Mouse (Mus musculus) layer of hippocampus, adult 2 months (tissue): ENCODE measurements around the gene Gm11084. TPM values are rescaled to one million over a fixed set of nuclear protein-coding genes. Genes with fewer than 3 reads are reported as not detected.

Source experiments
- DNase-seq, 2 experiments: peaks; one replicate each; pipeline ENCODE4 v3.0.0; 2022; ENCODE audit warnings: low spot score in 2 of 2
- H3K27ac ChIP-seq: fragments of 200-600 bp; 2 replicates; pipeline ENCODE4 v1.8.1; 2022
- H3K4me3 ChIP-seq: fragments of 200-600 bp; 2 replicates; pipeline ENCODE4 v1.8.1; 2022; ENCODE audit warnings: mild to moderate bottlenecking
- CTCF ChIP-seq: fragments of 200-600 bp; conservative IDR thresholded peaks from 2 replicates; pipeline ENCODE4 v1.8.1; 2022; ENCODE audit warnings: antibody characterized with exemption, mild to moderate bottlenecking, moderate library complexity
- microRNA-seq, 2 experiments: library from miRNA; unstranded; fragments of <30 nt; microRNA quantifications; one replicate each; pipeline ENCODE4 v1.2.0; 2021
- total RNA-seq, 2 experiments: library from RNA; stranded (reverse); gene quantifications; 2 replicates each; pipeline ENCODE4 v1.2.3; 2021

Gm11084 gene
- total RNA-seq, 2 experiments from 2014 or later = not detected

DNA sequence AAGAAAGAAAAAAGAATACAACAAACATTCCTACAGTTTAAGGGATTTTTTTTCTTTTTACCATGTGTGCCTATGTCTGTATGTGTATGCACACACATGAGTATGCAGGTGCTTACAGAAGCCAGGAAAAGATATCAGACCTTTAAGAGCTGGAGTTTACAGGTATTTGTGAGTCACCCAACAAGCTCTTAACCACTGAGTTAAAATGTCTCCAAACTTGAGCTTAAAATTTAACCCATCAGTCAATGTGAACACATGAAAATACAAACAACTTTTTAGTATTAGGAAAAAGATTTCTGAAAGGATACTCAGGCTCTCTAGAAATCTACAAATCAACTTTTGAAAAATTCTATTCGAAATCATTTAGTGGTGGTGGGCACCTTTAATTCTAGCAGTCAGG is 18.0 kb downstream of the Gm11084 start:
- no peak overlapping the region for H3K4me3 ChIP-seq
- H3K27ac ChIP-seq = no peak overlapping the region
- TF ChIP-seq CTCF = no peak
- no peak for DNase-seq

DNA sequence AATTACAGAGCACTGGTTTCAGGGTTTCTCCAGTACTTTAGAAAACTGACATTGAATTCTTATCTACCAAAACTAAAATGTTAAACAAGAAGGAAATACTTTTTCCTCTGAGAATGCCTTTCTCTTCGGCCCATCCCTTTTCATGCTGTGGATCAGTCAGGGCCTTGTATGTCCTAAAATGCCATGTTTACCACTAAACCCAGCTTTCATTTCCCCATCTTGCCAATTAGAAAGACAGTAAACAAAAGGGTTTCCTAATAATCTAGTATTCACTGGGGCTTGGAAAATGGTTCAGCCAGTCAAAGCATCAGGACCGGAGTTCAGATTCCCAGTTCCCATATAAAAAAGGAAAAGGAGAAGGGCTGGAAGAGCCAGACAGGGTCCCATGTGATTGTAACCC is 21.1 kb downstream of the Gm11084 start:
- no peak overlapping the region for H3K4me3 ChIP-seq
- no peak for DNase-seq
- TF ChIP-seq CTCF = no peak
- no peak overlapping the region for H3K27ac ChIP-seq

DNA sequence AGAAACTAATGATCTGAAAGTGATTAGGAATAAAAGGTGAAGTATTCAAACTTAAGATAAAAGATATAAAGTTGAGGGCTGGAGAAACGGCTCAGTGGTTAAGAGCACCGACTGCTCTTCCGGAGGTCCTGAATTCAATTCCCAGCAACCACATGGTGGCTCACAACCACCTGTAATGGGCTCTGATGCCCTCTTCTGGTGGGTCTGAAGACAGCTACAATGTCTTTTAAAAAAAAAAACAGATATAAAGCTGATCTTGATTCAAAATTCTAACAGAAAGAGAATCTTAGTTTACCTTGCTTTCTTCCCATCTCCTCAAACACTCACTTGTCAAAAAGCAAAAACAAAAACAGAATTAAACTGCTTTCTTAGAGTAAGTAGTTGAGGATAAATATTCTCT is 30.1 kb downstream of the Gm11084 start:
- Histone ChIP-seq H3K27ac (no peak overlapping the region), H3K4me3 (no peak overlapping the region)
- peak; percentile 46 for TF ChIP-seq CTCF
- no peak for DNase-seq

DNA sequence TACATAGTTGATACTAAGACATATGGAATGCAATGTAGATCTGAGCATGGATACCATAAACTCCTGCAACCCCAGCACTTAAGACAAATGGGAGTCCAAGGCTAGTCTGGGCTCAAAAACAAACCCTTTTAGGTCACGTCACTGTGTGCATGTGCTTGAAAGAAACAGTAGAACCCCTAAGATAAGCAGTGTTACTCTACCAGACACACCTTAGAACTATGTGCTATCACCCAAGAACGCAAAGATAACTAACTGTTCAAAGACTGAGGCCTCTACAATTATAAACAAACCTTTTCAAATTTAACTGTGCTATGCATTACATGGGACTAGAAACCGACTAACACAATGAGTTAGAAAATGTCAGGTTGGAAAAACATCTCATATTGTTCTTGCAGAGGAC is 33.5 kb downstream of the Gm11084 start:
- TF ChIP-seq CTCF = no peak
- Histone ChIP-seq H3K27ac (no peak overlapping the region), H3K4me3 (no peak overlapping the region)
- no peak for DNase-seq

DNA sequence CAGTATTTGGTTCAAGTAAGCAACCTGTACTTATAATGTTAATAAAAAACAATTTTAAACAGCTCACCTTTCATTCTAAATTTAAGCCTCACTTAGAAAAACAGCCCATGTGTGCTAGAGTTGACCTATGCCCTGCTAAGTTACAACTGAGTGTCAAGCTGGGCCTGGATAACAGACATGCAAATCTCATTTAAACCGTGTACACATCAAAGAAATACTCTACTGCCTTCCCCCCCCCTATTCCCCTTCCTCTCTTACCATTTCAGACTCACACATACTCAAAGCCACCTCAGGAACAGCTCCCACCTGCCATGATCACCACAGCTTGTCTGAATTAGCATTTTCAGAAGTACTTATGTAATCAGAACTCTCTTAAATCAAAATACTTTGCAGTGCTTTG is 50.6 kb downstream of the Gm11084 start:
- TF ChIP-seq CTCF = no peak
- Histone ChIP-seq H3K27ac (no peak overlapping the region), H3K4me3 (no peak overlapping the region)
- DNase-seq = no peak

DNA sequence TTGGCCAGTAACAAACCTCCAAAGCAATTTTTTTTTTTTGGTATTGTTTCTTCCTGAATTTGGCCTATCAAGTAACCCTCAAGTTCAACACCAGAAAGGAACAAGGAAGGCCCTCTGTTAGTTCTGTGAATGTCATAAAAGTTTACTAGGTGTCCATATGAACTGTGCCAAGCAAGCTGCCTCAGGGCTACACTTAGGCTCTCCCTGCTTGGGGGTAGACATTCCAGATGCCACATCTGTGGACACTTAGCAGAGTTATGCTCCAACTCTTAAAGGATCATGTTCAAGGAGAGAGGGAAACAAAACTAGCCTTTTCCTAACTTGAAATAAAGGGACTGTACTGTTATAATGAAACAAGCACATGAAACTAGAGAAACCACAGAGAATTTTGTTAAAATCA is 54.3 kb downstream of the Gm11084 start:
- no peak for DNase-seq
- H3K4me3 ChIP-seq = no peak overlapping the region
- no peak for TF ChIP-seq CTCF

DNA sequence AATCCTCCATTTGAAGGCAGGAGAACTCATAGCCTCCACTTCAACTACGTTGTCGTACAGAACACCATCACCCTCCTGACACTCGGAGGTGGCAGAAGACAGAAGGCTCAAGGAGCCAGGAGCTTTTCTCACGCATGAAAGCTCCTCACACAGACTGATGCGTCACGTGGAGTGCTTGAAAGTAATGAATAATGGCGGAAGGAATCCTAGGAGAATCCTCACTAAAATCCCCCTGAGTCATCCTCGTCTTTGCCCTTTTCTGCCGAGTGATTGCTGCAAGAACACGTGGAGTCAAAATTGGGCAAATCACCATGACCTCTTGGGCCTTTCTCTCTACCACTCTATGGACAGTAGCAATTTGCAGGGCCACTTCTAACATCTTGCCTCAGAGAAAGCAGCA is 61.5 kb downstream of the Gm11084 start:
- Histone ChIP-seq H3K4me3 (no peak overlapping the region), H3K27ac (no peak overlapping the region)
- no peak for TF ChIP-seq CTCF
- no peak for DNase-seq

More for the DNA sequence above, 54.3 kb downstream of the Gm11084 start:
- H3K27ac ChIP-seq = no peak overlapping the region

Small RNAs within 50 kb of the gene (microRNA-seq; reads per million reads assigned to microRNA genes)
- gene Gm25960 = 0 reads per million in 2 experiments

Other genes with a start within 250 kb of the Gm11084 start
- gene Sp3, start 6.3 kb downstream of the Gm11084 start, total RNA-seq = 10 to 100 TPM; 68.4 to 72.5 TPM
- gene Ola1, start 232.2 kb upstream of the Gm11084 start, total RNA-seq = 100 to 1,000 TPM; 119 to 123 TPM